In genomic region chr9:106212594-106212981, GRCm38 (mm10) we compare ENCODE assay signal across 12 mouse cellular contexts. TPM values are rescaled to one million over a fixed set of nuclear protein-coding genes. Genes with fewer than 3 reads are reported as not detected.
DNase-seq lines count a peak whose midpoint lies in the region; ATAC-seq lines count a peak whose summit lies in the region.
"Had no signal": no experiment of that assay in that cellular context is flagged by ENCODE, and none has a peak within 500 bp of the region (broad histone marks: within the 10 kb centered on the region; RNA-seq: fewer than 3 reads in every experiment).

No protein-coding gene starts in this region.

- H3K4me3 ChIP-seq in hindbrain, embryonic 13.5 days: no peak overlapping the region
- H3K4me3 ChIP-seq in hindbrain, embryonic 16.5 days (ENCODE audit: low read length): no peak overlapping the region
- no peak overlapping the region for H3K4me3 ChIP-seq in neural tube, embryonic 13.5 days
- H3K4me3 ChIP-seq in stomach, embryonic 16.5 days (replicated peaks; ENCODE audit: low read length): no peak overlapping the region
- H3K4me3 ChIP-seq: heart, adult 2 months had no signal

- no peaks in the 10 kb centered on the region for H3K27me3 ChIP-seq in hindbrain, embryonic 13.5 days
- no peaks in the 10 kb centered on the region for H3K27me3 ChIP-seq in hindbrain, embryonic 16.5 days (replicated peaks; ENCODE audit: control insufficient read depth, insufficient read depth, low read length)
- H3K27me3 ChIP-seq in neural tube, embryonic 13.5 days: no peaks in the 10 kb centered on the region
- no peaks in the 10 kb centered on the region for H3K27me3 ChIP-seq in stomach, embryonic 16.5 days (ENCODE audit: control insufficient read depth, insufficient read depth, low read length)
- H3K27me3 ChIP-seq: limb, embryonic 15.5 days had no signal

- no peak overlapping the region for H3K4me2 ChIP-seq in hindbrain, embryonic 13.5 days
- no peak overlapping the region for H3K4me2 ChIP-seq in hindbrain, embryonic 16.5 days (ENCODE audit: low read length)
- H3K4me2 ChIP-seq in neural tube, embryonic 13.5 days: no peak overlapping the region
- H3K4me2 ChIP-seq in stomach, embryonic 16.5 days (ENCODE audit: low read depth, low read length): no peak overlapping the region

- ATAC-seq in cerebellum, adult (ENCODE audit: insufficient number of reproducible peaks, low FRiP score, low TSS enrichment): no peak
- peak; percentile 19; the same call in 1 of the 2 replicates for ATAC-seq in hindbrain, embryonic 13.5 days (ENCODE audit: low FRiP score)
- no peak for ATAC-seq in hindbrain, embryonic 16.5 days
- ATAC-seq in neural tube, embryonic 13.5 days (ENCODE audit: low read depth): 0 out of 2 replicates have a peak, but pooled peaks have one; percentile 1
- no peak for ATAC-seq in stomach, embryonic 16.5 days (ENCODE audit: insufficient read depth, low FRiP score)
- no peak for ATAC-seq in frontal cortex, adult (ENCODE audit: low TSS enrichment)

- H3K9ac ChIP-seq in hindbrain, embryonic 13.5 days: no peak overlapping the region
- no peak overlapping the region for H3K9ac ChIP-seq in hindbrain, embryonic 16.5 days (ENCODE audit: low read depth, low read length)
- no peak overlapping the region for H3K9ac ChIP-seq in neural tube, embryonic 13.5 days
- peak overlapping the region; percentile 27 for H3K9ac ChIP-seq in stomach, embryonic 16.5 days (ENCODE audit: low read length)
- H3K9ac ChIP-seq: hindbrain, embryonic 14.5 days; limb, embryonic 15.5 days had no signal

- peak; percentile 45 for DNase-seq in cerebellum, adult 11-12 months
- DNase-seq in neural tube, embryonic 10.5 days (ENCODE audit: extremely low spot score, low spot score): no peak

- H3K36me3 ChIP-seq in hindbrain, embryonic 13.5 days: peaks cover 54% of the 10 kb centered on the region
- peaks cover 28% of the 10 kb centered on the region for H3K36me3 ChIP-seq in hindbrain, embryonic 16.5 days (ENCODE audit: control insufficient read depth, insufficient read depth, low read length)
- H3K36me3 ChIP-seq in neural tube, embryonic 13.5 days: peaks cover 60% of the 10 kb centered on the region
- H3K36me3 ChIP-seq in stomach, embryonic 16.5 days (ENCODE audit: control insufficient read depth, insufficient read depth, low read length): peaks cover 10% of the 10 kb centered on the region; the same call in 1 of the 2 replicates

- no peak overlapping the region for H3K27ac ChIP-seq in hindbrain, embryonic 13.5 days
- no peak overlapping the region for H3K27ac ChIP-seq in hindbrain, embryonic 16.5 days (ENCODE audit: low read depth, low read length)
- no peak overlapping the region for H3K27ac ChIP-seq in neural tube, embryonic 13.5 days (replicated peaks)
- no peak overlapping the region for H3K27ac ChIP-seq in stomach, embryonic 16.5 days (ENCODE audit: low read length)
- H3K27ac ChIP-seq: heart, adult 2 months; hindbrain, embryonic 14.5 days; limb, embryonic 15.5 days had no signal

- no peaks in the 10 kb centered on the region for H3K9me3 ChIP-seq in hindbrain, embryonic 13.5 days
- no peaks in the 10 kb centered on the region for H3K9me3 ChIP-seq in hindbrain, embryonic 16.5 days (ENCODE audit: control insufficient read depth, low read length)
- H3K9me3 ChIP-seq in neural tube, embryonic 13.5 days: no peaks in the 10 kb centered on the region
- no peaks in the 10 kb centered on the region for H3K9me3 ChIP-seq in stomach, embryonic 16.5 days (replicated peaks; ENCODE audit: control insufficient read depth, low read length)
- H3K9me3 ChIP-seq: limb, embryonic 15.5 days had no signal

- H3K4me1 ChIP-seq in hindbrain, embryonic 13.5 days (replicated peaks): peaks cover 14% of the 10 kb centered on the region
- peaks cover 7% of the 10 kb centered on the region for H3K4me1 ChIP-seq in hindbrain, embryonic 16.5 days (ENCODE audit: control insufficient read depth, insufficient read depth, low read depth, low read length)
- H3K4me1 ChIP-seq in neural tube, embryonic 13.5 days (replicated peaks): peaks cover 16% of the 10 kb centered on the region
- peaks cover 7% of the 10 kb centered on the region; the same call in 1 of the 2 replicates for H3K4me1 ChIP-seq in stomach, embryonic 16.5 days (ENCODE audit: control insufficient read depth, insufficient read depth, low read length)

- WGBS in hindbrain, embryonic 13.5 days: 90% methylated on average over 12 of the region's 12 CpGs
- WGBS in hindbrain, embryonic 16.5 days: 86% methylated on average over 12 of the region's 12 CpGs
- WGBS in neural tube, embryonic 13.5 days: 90% methylated on average over 12 of the region's 12 CpGs
- 70% methylated on average over 12 of the region's 12 CpGs for WGBS in stomach, embryonic 16.5 days

RNA-seq across cellular contexts. Expression of gene Twf2, which starts 9.7 kb away (rescaled TPM):
- 53.5 and 53.9 TPM in 2 replicates for polyA plus RNA-seq in hindbrain, embryonic 13.5 days (2015; fragmentation: Nextera tagmentation; extraction: Ambion mirVana)
- 49.9 and 50.3 TPM in 2 replicates for polyA plus RNA-seq in hindbrain, embryonic 16.5 days (2015; fragmentation: Nextera tagmentation; extraction: Ambion mirVana)
- 54.1 and 57.1 TPM in 2 replicates for polyA plus RNA-seq in neural tube, embryonic 13.5 days (2015; fragmentation: Nextera tagmentation; extraction: Ambion mirVana)
- polyA plus RNA-seq in stomach, embryonic 16.5 days (2015; fragmentation: Nextera tagmentation; extraction: Ambion mirVana): 54.9 and 57.8 TPM in 2 replicates

RNA-seq across cellular contexts. Expression of gene Tlr9, which starts 9.8 kb away (rescaled TPM):
- 0.04 and 0.05 TPM in 2 replicates for polyA plus RNA-seq in hindbrain, embryonic 13.5 days (2015; fragmentation: Nextera tagmentation; extraction: Ambion mirVana)
- polyA plus RNA-seq in hindbrain, embryonic 16.5 days (2015; fragmentation: Nextera tagmentation; extraction: Ambion mirVana): 0.04 and 0.09 TPM in 2 replicates
- not detected in 2 replicates for polyA plus RNA-seq in neural tube, embryonic 13.5 days (2015; fragmentation: Nextera tagmentation; extraction: Ambion mirVana)
- 0.09 TPM in 2 replicates for polyA plus RNA-seq in stomach, embryonic 16.5 days (2015; fragmentation: Nextera tagmentation; extraction: Ambion mirVana)
- polyA plus RNA-seq: forebrain, embryonic 16.5 days had no signal

RNA-seq across cellular contexts. Expression of gene Ppm1m, which starts 13.0 kb away (rescaled TPM):
- 16.6 and 19.0 TPM in 2 replicates for polyA plus RNA-seq in hindbrain, embryonic 13.5 days (2015; fragmentation: Nextera tagmentation; extraction: Ambion mirVana)
- 20.9 TPM in 2 replicates for polyA plus RNA-seq in hindbrain, embryonic 16.5 days (2015; fragmentation: Nextera tagmentation; extraction: Ambion mirVana)
- 18.7 and 22.8 TPM in 2 replicates for polyA plus RNA-seq in neural tube, embryonic 13.5 days (2015; fragmentation: Nextera tagmentation; extraction: Ambion mirVana)
- polyA plus RNA-seq in stomach, embryonic 16.5 days (2015; fragmentation: Nextera tagmentation; extraction: Ambion mirVana): 35.1 and 36.0 TPM in 2 replicates

RNA-seq across cellular contexts. Expression of gene Alas1, which starts 35.9 kb away (rescaled TPM):
- polyA plus RNA-seq in hindbrain, embryonic 13.5 days (2015; fragmentation: Nextera tagmentation; extraction: Ambion mirVana): 93.1 and 101 TPM in 2 replicates
- 105 and 112 TPM in 2 replicates for polyA plus RNA-seq in hindbrain, embryonic 16.5 days (2015; fragmentation: Nextera tagmentation; extraction: Ambion mirVana)
- 96.8 and 101 TPM in 2 replicates for polyA plus RNA-seq in neural tube, embryonic 13.5 days (2015; fragmentation: Nextera tagmentation; extraction: Ambion mirVana)
- 131 and 135 TPM in 2 replicates for polyA plus RNA-seq in stomach, embryonic 16.5 days (2015; fragmentation: Nextera tagmentation; extraction: Ambion mirVana)

RNA-seq across cellular contexts. Expression of gene Wdr82, which starts 41.9 kb away (rescaled TPM):
- polyA plus RNA-seq in hindbrain, embryonic 13.5 days (2015; fragmentation: Nextera tagmentation; extraction: Ambion mirVana): 32.6 and 33.7 TPM in 2 replicates
- 26.7 and 30.6 TPM in 2 replicates for polyA plus RNA-seq in hindbrain, embryonic 16.5 days (2015; fragmentation: Nextera tagmentation; extraction: Ambion mirVana)
- 27.7 and 29.6 TPM in 2 replicates for polyA plus RNA-seq in neural tube, embryonic 13.5 days (2015; fragmentation: Nextera tagmentation; extraction: Ambion mirVana)
- polyA plus RNA-seq in stomach, embryonic 16.5 days (2015; fragmentation: Nextera tagmentation; extraction: Ambion mirVana): 16.1 TPM in 2 replicates

Comparison
In these comparisons a context has a peak if more than half of its experiments do, and no peak if none do; other contexts are left out.
1. ATAC-seq: peak in hindbrain, embryonic 13.5 days (single experiment) and neural tube, embryonic 13.5 days (single experiment); none in cerebellum, adult (single experiment), hindbrain, embryonic 16.5 days (single experiment), stomach, embryonic 16.5 days (single experiment) and frontal cortex, adult (single experiment).